Mouse (Mus musculus) stomach, postnatal 0 days (tissue): ENCODE measurements around the gene Tbcd. TPM values are rescaled to one million over a fixed set of nuclear protein-coding genes. Genes with fewer than 3 reads are reported as not detected.
A peak's percentile ranks its signal among the peaks of the same experiment; 100 is the strongest.

Experiments used
- ATAC-seq: fragments of 200-750 bp; cut with Nextera tagmentation; 2 replicates; pipeline ENCODE4 v1.8.0; 2017; ENCODE audit not compliant: low FRiP score, low TSS enrichment
- DNase-seq: peaks from one replicate; pipeline ENCODE4 v3.0.0-alpha.2; 2016; ENCODE audit warnings: low spot score
- H3K27ac ChIP-seq: fragments of 300-500 bp; sonication (generic); replicated peaks from 2 replicates; pipeline ENCODE4 v1.5.1; 2014; ENCODE audit warnings: mild to moderate bottlenecking, control low read depth
- H3K27me3 ChIP-seq: fragments of 300-500 bp; sonication (generic); 2 replicates; pipeline ENCODE4 v1.6.1; 2014; ENCODE audit warnings: low read length; ENCODE audit not compliant: control insufficient read depth, insufficient read depth
- H3K36me3 ChIP-seq: fragments of 300-500 bp; sonication (generic); 2 replicates; pipeline ENCODE4 v1.6.1; 2014; ENCODE audit warnings: low read length, mixed read lengths; ENCODE audit not compliant: control insufficient read depth, insufficient read depth
- H3K4me1 ChIP-seq: fragments of 300-500 bp; sonication (generic); replicated peaks from 2 replicates; pipeline ENCODE4 v1.6.1; 2014; ENCODE audit warnings: antibody characterized with exemption; ENCODE audit not compliant: control insufficient read depth, insufficient read depth
- H3K4me2 ChIP-seq: fragments of 300-500 bp; sonication (generic); replicated peaks from 2 replicates; pipeline ENCODE4 v1.6.1; 2014; ENCODE audit warnings: low read depth, mild to moderate bottlenecking, control low read depth, moderate library complexity
- H3K4me3 ChIP-seq: fragments of 300-500 bp; sonication (generic); 2 replicates; pipeline ENCODE4 v1.5.1; 2014; ENCODE audit warnings: low read depth, low read length, control low read depth
- H3K9ac ChIP-seq: fragments of 300-500 bp; sonication (generic); 2 replicates; pipeline ENCODE4 v1.6.1; 2014; ENCODE audit warnings: mild to moderate bottlenecking, low read length, control low read depth, mixed read lengths
- H3K9me3 ChIP-seq: fragments of 300-500 bp; sonication (generic); 2 replicates; pipeline ENCODE4 v1.6.1; 2016; ENCODE audit warnings: low read length; ENCODE audit not compliant: control insufficient read depth
- CTCF ChIP-seq: IDR thresholded peaks from 2 replicates; pipeline ENCODE4 v1.5.1; 2016; ENCODE audit warnings: antibody characterized with exemption, low read depth, mild to moderate bottlenecking, moderate library complexity
- EP300 ChIP-seq: optimal IDR thresholded peaks from 2 replicates; pipeline ENCODE3; 2016; ENCODE audit warnings: antibody characterized with exemption
- WGBS: fragments of 180-500 bp; shearing (Covaris S2); extraction: QIAGEN DNeasy Blood & Tissue Kit; methylation state at CpG from one replicate; pipeline ENCODE4 v1.1.7; 2014; 5-methylcytosine and 5-hydroxymethylcytosine counted together
- polyA plus RNA-seq: library from polyadenylated mRNA; unstranded; fragments of >200 nt; fragmentation: Nextera tagmentation; extraction: Ambion mirVana; gene quantifications from 2 replicates; pipeline ENCODE4 v1.2.1, GENCODE M21; 2015

The Tbcd gene
- polyA plus RNA-seq, 1 experiment from 2014 or later: 36.8 TPM

DNA sequence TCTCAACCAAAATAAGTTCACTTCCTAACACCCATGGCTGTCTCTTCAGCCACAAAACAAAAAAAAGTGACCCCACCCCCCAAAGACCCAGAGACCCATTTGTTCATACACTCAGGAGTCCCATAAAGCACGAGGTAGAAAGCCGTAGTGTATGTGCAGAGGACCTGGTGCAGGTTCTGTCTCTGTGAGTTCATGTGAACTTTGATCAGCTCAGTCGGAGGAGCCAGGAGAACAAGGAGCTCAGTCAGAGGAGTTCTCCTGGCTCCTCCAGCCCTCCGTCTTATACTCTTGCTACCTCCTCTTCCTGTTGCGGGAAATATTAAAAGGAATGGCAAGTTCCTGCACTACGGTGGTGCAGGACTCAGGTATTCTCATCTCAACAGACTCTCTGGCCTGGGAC, 15.7 kb downstream of the Tbcd start:
- H3K4me3 ChIP-seq: no peak overlapping the region
- 83% methylated on average over 6 of the region's 6 CpGs for WGBS
- no peak for DNase-seq
- no peaks in the 10 kb centered on the region for H3K27me3 ChIP-seq
- TF ChIP-seq CTCF (no peak), EP300 (no peak)
- H3K9me3 ChIP-seq: no peaks in the 10 kb centered on the region
- H3K4me2 ChIP-seq: no peak overlapping the region
- H3K36me3 ChIP-seq: peaks cover 3% of the 10 kb centered on the region; the same call in 1 of the 2 replicates
- H3K9ac ChIP-seq: no peak overlapping the region
- no peak for ATAC-seq
- H3K4me1 ChIP-seq: no peaks in the 10 kb centered on the region
- no peak overlapping the region for H3K27ac ChIP-seq

DNA sequence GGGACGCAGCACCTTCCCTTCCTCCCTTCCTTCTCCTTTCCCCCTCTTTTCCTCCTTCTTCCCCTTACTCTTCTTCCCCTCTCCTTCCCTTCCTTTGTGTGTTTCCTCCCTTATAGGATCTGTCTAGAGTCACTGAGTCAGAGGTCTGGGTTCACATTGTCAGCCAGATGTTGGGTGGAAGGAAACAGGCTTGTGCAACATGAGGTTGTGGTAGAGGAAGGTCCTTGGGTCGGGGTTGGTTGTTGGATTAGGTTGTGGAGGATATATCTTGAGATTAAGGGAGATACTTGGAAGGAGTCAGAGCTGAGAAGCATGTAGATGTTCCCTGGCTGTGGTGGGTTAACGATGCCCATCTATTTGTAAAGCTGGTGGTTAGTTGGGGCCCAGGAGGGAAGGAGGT, 23.1 kb downstream of the Tbcd start:
- 72% methylated on average over 3 of the region's 3 CpGs for WGBS
- TF ChIP-seq EP300: no peak
- no peak for TF ChIP-seq CTCF

DNA sequence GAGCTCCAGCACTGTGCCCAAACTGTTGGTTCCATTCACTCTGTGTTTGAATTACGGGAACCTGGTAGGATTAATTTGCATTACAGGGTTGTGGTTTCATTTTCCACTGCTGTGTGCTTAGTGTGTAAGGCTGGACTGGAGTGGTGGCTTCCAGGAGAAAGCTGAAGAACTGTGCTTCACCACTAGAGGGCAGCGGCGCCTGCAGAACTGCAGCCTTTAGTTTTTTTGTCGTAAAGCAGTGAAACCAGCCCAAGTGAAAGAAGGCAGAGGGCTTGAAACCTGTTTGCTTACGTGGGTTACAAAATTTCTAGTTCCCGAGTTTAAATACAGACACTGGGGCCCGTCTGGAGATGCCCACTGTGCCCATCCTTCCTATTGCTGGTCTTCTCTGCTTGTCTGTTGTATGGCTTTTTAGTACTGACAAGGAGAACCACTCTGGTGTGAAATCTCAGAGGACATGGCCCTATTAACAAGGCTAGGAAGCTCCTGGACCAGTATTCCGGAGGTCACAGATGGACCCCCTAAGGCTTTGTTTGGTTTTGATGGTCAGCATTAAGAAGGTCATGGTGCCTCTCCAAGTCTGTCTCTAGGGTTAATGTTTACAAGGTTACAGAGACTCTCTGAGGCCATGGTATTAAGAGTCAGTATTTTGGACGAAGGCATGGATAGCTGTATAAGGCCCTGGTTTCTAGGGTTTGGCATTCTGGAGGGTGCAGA, 24.1 kb downstream of the Tbcd start:
- ATAC-seq (peak; percentile 53), DNase-seq (peak; percentile 85)
- no peaks in the 10 kb centered on the region; the same call in 1 of the 2 replicates for H3K36me3 ChIP-seq
- no peak overlapping the region for H3K27ac ChIP-seq
- no peaks in the 10 kb centered on the region for H3K9me3 ChIP-seq
- H3K4me2 ChIP-seq: no peak overlapping the region
- H3K9ac ChIP-seq: no peak overlapping the region
- TF ChIP-seq CTCF: peak; percentile 95
- no peak for TF ChIP-seq EP300
- H3K4me3 ChIP-seq: no peak overlapping the region
- 25% methylated on average over 9 of the region's 9 CpGs for WGBS
- no peaks in the 10 kb centered on the region for H3K4me1 ChIP-seq
- no peaks in the 10 kb centered on the region for H3K27me3 ChIP-seq

More for the DNA sequence above, 23.1 kb downstream of the Tbcd start:
- Histone ChIP-seq H3K27me3 (no peaks in the 10 kb centered on the region), H3K9ac (no peak overlapping the region), H3K36me3 (no peaks in the 10 kb centered on the region; the same call in 1 of the 2 replicates), H3K9me3 (no peaks in the 10 kb centered on the region), H3K27ac (no peak overlapping the region), H3K4me2 (no peak overlapping the region), H3K4me1 (no peaks in the 10 kb centered on the region), H3K4me3 (no peak overlapping the region)
- no peak for ATAC-seq
- DNase-seq: no peak

DNA sequence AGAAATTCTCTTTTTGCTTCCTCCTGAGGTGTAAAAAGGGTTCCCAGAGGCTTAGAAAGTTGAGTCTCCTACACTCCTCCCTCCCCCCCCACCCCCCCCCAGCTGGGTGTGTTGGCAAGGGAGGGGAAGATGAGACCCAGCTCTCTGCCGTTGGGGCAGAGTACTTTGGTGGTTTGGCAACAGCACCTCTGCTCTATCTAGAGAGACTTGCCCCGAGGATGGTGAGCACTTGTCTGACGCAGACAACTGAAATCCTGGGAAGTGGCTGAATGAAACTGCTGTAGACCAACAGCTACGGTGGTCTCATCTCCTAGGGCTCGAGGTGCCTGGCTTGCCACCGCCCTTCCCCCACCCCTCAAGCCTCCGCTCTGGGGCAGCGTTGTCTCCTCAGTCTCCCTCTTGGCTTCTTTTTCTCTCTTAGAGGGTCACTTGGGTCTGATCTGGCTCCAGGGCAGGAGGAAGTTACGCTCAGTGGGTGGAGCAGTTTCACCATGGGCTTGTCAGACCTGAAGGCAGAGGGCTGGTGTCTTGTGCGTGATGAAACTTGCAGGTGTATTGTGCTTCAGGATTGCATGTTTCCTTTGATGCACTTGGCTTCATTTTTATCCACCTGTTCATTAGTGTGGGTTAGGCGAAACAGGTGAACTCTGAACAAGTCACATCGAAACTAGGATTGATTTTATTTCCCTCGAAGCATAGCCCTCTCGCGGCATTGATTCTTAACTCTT, 27.9 kb downstream of the Tbcd start:
- peaks cover 2% of the 10 kb centered on the region; the same call in 1 of the 2 replicates for H3K36me3 ChIP-seq
- 85% methylated on average over 15 of the region's 15 CpGs for WGBS
- DNase-seq: no peak
- no peaks in the 10 kb centered on the region for H3K27me3 ChIP-seq
- H3K27ac ChIP-seq: peak overlapping the region; percentile 81
- no peak for ATAC-seq
- H3K9me3 ChIP-seq: no peaks in the 10 kb centered on the region
- no peaks in the 10 kb centered on the region for H3K4me1 ChIP-seq
- no peak overlapping the region for H3K4me2 ChIP-seq
- TF ChIP-seq CTCF (no peak), EP300 (peak; percentile 27)
- H3K9ac ChIP-seq: no peak overlapping the region
- no peak overlapping the region for H3K4me3 ChIP-seq

DNA sequence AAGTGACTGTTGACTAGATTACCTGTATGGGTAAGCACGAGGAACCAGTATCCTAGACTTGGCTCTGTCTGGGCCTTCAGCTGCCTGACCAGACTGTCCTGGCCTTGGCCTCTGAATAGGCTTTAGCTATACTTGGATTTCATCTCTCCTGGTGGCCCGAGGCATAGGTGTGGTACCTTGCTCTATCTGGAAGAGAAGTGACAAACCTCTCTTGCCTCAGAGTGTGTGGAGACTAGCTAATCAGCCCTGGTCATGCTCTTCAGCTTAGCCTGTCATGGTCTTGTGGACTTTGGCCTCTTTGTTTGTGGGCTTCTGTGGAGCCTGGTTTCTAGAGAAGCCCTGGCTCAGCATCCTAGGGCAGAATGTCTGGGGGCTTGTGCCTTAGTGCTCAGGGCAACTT, 29.4 kb downstream of the Tbcd start:
- WGBS: 78% methylated on average over 2 of the region's 2 CpGs
- Histone ChIP-seq H3K36me3 (peaks cover 2% of the 10 kb centered on the region; the same call in 1 of the 2 replicates), H3K4me2 (no peak overlapping the region), H3K27me3 (no peaks in the 10 kb centered on the region), H3K27ac (0 out of 2 replicates have a peak overlapping the region, but pooled peaks have one; percentile 24), H3K9ac (no peak overlapping the region), H3K9me3 (no peaks in the 10 kb centered on the region), H3K4me3 (no peak overlapping the region), H3K4me1 (no peaks in the 10 kb centered on the region)
- ATAC-seq (peak; percentile 56), DNase-seq (no peak)
- TF ChIP-seq EP300: no peak
- TF ChIP-seq CTCF: no peak

DNA sequence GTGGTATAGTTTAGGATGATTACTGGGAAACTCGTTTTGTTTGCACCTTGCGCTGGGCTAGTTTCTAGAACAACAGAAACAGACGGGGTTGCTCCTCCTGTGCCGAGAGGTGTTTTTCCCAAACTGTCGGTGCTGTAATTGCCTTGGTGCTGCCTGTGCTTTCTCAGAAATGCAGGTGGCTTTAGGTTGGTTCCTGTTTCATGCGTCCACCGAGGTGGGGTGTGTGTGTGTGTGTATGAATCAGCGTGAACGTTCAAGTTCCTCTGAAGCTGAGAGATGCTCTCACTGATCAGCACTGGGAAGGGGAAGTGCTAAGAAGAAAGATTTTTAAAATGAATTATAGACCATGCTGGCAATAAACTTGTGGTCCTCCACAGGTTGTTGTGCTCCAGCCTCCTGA, 34.1 kb downstream of the Tbcd start:
- TF ChIP-seq EP300 (peak; percentile 0), CTCF (no peak)
- DNase-seq (peak; percentile 34), ATAC-seq (peak; percentile 60; the same call in 1 of the 2 replicates)
- H3K27me3 ChIP-seq: no peaks in the 10 kb centered on the region
- H3K27ac ChIP-seq: peak overlapping the region; percentile 69
- no peak overlapping the region for H3K4me2 ChIP-seq
- no peak overlapping the region for H3K4me3 ChIP-seq
- WGBS: 61% methylated on average over 9 of the region's 9 CpGs
- H3K9me3 ChIP-seq: no peaks in the 10 kb centered on the region
- peaks cover 2% of the 10 kb centered on the region; the same call in 1 of the 2 replicates for H3K36me3 ChIP-seq
- H3K9ac ChIP-seq: no peak overlapping the region
- H3K4me1 ChIP-seq: no peaks in the 10 kb centered on the region
